Mouse (Mus musculus) thymus, postnatal 10 days (tissue): ENCODE results near the gene Osmr.

Source experiments
- DNase-seq, 2 experiments: peaks; one replicate each; pipeline ENCODE4 v3.0.0; 2021; ENCODE audit warnings: low spot score in 2 of 2

Osmr gene

DNA sequence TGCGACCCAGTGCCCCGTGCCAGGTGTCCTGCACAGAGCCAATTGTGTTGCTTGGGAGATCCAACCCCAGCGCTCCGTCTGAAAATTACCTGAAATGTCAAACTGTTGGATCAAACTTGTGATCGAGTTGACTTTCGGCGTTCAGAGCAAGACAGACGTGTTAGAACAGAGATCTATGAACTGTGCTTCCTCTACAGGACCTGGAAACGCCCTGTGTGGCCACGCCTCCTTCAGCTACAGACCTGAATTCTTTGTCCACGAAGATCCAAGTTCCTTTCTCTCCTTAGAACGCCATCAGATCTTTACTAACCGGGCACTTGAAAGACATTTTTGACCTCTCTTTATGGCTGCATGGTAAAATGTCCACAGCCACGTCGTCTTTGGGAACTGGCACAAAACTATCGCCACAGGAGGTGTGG is at the start of gene Osmr:
Gene Osmr, minus strand, starts transcription at position 369 of the 419 bp plus-strand sequence.
- no peak for DNase-seq

DNA sequence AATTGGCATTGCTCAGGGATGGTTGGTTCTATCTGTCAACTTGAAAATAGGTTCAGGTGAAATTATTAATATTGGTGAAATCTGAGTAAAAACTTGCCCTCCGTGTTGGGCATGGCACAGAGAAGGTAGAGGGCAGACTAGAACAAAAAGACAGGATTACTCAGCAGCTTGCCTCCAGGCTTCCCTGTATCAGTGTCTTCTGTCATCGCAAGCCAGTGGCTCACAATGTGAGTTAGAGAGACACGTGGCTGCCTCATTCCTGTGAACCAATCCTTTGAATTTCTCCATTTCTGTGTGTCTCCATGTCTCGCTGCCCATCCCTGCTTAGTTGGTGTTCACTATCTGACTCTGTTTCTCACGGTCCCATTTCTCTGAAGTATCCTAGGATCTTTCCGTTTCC is 44.6 kb upstream of the Osmr start:
- no peak for DNase-seq

DNA sequence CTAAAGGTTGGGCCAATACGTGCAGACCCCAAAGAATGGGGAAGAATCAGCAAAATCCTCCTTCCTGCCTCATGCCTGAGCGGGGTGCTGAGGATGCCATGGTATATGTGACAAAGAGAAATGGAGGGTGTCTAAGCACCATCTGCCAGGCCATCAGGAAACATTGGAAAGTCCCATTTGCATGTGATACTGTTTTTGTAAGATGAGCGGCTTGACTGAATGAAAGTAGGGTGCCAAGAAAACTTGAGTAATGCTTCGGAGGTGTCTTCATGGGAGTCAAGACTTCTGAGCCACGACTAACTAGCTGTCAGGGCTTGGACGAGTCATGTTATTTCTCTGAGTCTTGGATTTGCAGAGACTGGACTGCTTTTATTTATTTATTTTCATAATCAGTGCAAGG is 39.4 kb upstream of the Osmr start:
- no peak for DNase-seq

GRCm38 (mm10) chr15:6909669-6910068 is 34.9 kb upstream of the Osmr start:
- peak; percentile 47 to 70 for DNase-seq

DNA sequence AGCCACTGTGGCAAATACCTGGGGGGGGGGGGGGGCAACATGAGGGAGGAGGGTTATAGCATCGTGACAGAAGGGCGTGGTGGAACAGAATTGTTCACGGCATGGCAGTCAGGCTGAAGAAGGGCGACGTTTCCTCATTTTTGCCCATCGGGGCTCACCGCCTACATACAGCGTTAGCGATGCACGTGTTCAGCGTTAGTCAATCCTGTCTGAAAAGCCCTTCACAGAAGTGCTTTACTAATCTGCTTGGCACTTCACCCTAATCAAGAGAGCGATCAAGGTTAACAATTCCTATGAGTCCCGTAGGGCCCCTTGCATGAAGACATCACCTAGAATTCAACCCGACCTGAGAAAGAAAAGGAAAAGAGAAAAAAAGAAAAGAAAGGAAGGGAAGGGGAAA is 34.3 kb upstream of the Osmr start:
- no peak for DNase-seq

DNA sequence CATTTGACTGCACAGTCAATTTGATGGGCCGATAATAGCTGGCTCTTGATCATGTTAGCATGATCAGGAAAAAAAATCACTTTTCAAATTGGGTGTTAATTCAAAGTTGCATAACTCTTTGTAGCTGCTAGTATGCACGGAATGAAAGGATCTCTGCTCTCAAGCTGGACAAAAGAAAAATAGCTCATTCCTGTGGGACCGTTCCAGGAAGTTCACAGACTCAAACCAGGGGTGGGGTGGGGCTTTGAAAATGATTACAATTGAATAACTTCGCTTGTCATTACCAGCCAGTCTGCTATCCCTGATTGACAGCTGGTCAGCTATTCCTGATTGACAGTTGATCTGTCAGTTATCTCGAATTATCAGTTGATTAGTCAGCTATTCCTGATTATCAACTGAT is 33.8 kb upstream of the Osmr start:
- DNase-seq, result no peak

DNA sequence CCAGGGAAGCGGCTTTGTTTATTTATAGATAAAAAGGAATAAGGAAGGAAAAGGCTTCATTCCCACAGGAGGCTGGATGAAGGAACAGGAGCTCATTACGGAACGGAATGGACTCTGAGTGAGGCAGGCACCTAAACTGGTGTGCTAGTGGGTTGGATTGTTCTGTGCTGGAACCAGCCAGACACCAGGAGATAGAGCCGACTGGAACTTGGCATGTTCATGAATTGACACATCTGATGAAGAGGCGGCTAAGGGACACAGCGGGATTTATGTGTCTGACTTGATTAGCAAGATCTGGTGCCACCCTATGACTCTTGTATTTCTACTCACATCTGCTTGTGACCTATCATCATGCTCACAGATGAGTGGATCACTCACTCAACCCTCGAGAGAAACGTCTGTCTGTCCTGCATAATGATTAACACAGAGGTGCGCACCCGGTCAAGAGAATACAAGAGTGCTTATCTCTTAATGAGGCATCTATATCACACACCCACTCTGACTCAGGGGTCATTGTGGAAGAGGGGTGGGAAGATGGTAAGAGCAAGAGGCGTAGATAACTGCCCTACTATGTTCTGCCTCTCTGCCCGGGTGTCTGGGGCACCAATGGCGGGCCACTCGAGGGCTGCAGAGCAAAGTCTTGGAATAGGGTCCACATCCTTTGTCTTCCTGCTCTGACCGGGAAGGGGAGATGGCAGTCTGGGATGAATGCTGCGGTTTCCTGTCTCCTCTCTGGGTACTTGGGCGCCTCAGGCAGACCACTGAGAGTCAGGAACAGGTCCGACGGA is 31.7 kb upstream of the Osmr start:
- no peak for DNase-seq

DNA sequence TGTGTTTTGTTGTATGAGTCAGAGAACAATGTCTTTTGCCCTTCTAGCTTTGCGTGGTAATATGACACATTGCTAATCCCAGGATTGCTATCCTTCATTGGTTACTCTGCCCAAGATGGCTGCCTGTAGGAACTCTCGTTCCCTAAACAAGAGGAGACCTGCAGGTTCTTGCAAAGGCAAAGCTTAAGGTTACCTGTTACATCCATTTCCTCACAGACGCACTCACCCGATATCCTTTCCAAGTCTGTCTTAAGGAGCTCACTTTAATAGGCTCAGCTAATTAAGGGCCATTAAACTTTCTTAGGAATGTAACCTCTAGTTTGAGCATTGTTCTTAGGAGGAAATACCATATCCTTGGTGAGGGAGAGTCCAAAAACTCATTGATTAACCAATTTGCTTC is 31.0 kb upstream of the Osmr start:
- DNase-seq, result no peak

GRCm38 (mm10) chr15:6903286-6903975 is 28.7 kb upstream of the Osmr start:
- DNase-seq, result no peak

GRCm38 (mm10) chr15:6901982-6902639 is 27.3 kb upstream of the Osmr start:
- no peak for DNase-seq

DNA sequence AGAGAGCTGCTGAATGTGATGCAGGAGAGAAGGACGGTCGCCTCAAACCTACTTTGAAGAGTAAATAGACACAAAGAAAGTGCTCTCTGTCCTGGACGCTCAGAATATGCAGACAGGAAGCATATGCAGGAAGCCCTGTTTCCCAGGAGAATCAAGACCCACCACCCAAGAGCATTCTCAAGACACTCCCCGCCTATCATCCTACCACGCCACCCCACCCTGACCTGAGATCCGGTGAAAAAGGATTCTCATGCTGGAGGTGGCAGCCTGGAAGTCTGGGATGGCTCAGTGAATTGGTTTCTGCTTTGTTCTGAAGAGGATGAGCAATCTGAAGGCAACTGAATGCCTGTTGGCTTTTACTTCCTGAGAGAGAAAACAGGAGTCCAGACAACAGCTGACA is 26.5 kb upstream of the Osmr start:
- DNase-seq, result no peak

GRCm38 (mm10) chr15:6884260-6884659 is 9.5 kb upstream of the Osmr start:
- no peak for DNase-seq

DNA sequence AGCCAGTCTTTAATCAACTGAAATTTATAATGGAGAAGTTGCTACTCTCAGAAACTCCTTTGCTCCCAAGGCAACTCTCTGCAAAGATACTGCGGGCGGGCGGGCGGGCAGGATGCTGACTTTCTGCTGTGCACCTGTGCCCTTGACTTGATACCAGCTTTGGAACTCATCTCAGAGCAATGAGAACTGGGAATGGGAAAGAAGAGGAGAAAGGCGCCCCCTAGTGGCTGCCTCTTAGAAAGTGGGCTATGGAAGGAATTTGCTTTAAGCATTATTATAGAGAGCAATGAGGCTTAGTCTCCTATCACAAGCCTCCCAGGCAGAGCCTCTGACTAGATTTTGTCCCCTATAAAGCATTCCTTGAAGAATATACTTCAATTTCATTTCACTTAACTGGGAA is 9.0 kb upstream of the Osmr start:
- DNase-seq, result peak in 1 of 2 experiments; percentile 49

DNA sequence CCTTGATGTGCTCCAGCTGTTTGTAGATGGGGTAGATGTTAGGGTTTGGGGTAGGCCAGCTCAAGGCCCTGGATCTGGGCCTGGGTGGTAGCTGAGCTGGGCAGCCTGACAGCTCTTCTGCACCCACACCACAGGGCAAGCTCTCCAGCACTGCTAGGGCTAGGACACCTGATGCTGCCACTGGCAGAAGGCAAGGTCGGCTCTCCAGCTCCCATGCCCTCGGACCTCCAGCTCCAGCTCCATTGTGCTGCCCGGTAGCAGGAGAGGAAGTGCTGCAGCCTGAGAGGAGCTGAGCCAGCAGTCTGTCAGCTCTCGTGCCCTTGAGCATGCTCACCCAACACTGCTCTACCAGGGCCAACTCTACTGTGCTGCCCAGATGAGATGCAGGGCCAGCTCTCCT is 8.3 kb upstream of the Osmr start:
- DNase-seq, result no peak

GRCm38 (mm10) chr15:6882180-6882579 is 7.4 kb upstream of the Osmr start:
- DNase-seq, result no peak

DNA sequence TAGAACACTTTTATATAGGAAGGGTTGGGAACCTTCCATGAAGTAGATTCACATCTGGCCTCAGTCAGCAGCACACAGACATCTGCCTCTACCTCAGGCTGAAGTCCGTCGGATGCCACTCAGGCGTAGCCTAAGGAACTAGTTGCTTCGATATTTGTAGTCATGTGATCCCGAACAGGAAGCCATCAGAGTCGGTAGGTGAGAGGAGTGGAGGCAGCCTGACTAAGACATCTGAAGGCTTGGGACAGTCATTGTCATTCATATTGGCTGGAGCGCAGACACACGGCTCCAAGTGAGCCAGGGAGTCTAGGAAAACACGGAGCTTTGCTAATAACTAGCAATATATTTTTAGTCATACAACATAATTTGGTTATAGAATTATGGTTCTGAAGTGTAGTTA is 6.4 kb upstream of the Osmr start:
- DNase-seq, result no peak

GRCm38 (mm10) chr15:6873807-6874600 is 765 bp downstream of the Osmr start:
- DNase-seq, result no peak

DNA sequence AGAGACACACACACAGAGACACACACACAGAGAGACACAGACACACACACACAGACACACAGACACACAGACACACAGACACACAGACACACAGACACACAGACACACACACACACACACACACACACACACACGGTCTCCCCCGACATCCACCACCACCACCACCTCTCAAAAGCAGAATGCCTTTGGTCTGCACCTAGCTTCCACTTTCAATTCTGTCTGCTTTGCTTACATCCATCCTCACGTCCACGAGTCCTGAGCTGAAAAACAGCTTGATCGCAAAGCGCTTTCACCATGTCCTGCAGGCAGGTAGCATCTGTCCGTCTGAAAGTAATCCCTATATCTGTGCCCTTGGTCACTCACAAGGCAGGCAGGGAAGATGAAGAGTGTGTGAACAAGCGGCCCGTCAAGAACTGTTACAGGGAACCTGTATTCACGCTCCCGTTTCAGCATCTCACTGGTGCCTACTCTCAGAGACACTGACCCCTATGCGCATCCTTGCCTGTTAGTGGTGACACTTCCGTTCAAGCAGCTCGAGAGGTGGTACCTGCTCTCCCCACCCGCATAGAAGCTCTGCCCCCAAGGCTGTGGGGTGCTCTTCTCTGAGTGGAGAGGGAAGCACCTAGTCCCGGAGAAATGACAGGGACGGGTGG is 1.5 kb downstream of the Osmr start:
- DNase-seq, result no peak

DNA sequence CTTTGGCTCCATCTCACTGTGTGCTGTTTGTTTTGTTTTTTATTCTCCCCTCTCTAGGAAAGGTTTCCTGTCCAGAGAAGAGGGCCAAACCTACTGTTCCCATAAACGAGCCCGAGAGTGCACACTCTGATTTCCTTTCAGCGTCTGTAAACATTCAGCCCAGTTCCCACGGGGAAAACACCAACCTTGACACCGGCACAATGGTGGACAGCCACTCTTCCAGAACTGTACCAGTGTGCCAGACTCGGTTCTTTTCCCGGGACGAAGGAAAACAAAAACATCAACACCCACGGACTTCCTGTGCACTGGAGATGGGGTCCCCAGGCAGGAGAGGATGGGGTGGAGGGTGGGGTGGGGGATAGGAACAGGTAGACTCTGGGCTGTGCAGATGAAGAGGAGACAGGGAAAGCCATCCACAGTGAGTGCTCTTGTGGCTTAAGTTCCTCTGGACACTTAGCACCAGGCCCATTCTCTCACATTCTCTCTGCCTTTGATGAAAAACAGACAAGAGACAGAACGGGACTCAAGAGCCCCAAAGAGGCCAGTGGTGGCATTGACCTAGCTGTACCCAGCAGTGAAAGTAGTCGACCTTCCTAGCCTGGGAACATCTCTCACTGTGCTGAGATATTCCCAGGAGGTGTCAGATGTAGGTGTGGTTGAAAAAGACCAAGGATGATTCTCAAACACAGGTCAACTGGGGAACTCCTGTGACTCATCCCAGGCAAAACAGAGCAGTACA is 3.0 kb downstream of the Osmr start:
- no peak for DNase-seq

- DNase-seq, result no peak
Measured at GRCm38 (mm10) chr15:6866888-6867287, 7.9 kb downstream of the Osmr start.

DNA sequence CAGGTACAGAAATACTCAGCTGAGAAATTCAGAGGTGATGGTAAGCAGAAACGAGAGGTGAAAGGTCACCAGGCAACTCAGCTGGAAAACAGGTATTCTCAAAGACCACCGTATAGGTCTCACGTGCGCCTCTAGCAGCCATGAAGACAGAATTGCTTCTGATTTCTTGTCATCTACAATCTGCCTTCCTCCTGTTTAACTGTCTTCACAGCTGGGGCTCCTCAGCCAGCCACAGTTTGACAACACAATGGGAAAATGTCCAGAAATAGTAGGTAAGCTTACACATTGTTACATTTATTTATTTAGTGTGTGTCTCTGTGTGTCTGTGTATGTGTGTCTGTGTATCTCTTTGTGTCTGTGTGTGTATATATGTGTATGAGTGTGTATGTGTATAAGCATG is 12.6 kb downstream of the Osmr start:
- no peak for DNase-seq
